Mouse (Mus musculus) liver, embryonic 14 days (tissue): ENCODE results near the gene Mkrn2. TPM values are rescaled to one million over a fixed set of nuclear protein-coding genes. Genes with fewer than 3 reads are reported as not detected.

Experiments
- polyA plus RNA-seq: library from polyadenylated mRNA; depleted of rRNA; stranded (reverse); fragments of >200 nt; gene quantifications from 2 replicates; pipeline ENCODE4 v1.2.3, GENCODE M21; 2012; rRNA removed

Mkrn2 gene
- 7.1 and 7.4 TPM in 2 replicates for polyA plus RNA-seq

GRCm38 (mm10) chr6:115601715-115602523 is at the start of gene Mkrn2:
Gene Mkrn2, plus strand, starts transcription at chr6:115601902.

GRCm38 (mm10) chr6:115592458-115592857 is 9.2 kb upstream of the Mkrn2 start, which contains the start of gene Mkrn2os:
Gene Mkrn2os, minus strand, starts transcription at chr6:115592576.

Other genes starting within 250 kb of the Mkrn2 start
- gene Pparg, start 241.0 kb upstream of the Mkrn2 start, polyA plus RNA-seq = 0.63 and 0.81 TPM in 2 replicates
- gene Tsen2, start 57.2 kb upstream of the Mkrn2 start, polyA plus RNA-seq = 4.4 and 4.8 TPM in 2 replicates
- 5.5 and 5.6 TPM in 2 replicates for gene Mkrn2os, start 9.3 kb upstream of the Mkrn2 start, polyA plus RNA-seq
- gene Raf1, start 74.7 kb downstream of the Mkrn2 start, polyA plus RNA-seq = 40.0 and 45.1 TPM in 2 replicates
- gene Tmem40, start 160.5 kb downstream of the Mkrn2 start, polyA plus RNA-seq = 18.6 and 18.9 TPM in 2 replicates
- 2.2 and 2.5 TPM in 2 replicates for gene Cand2, start 172.6 kb downstream of the Mkrn2 start, polyA plus RNA-seq
- gene Rpl32, start 206.8 kb downstream of the Mkrn2 start, polyA plus RNA-seq = 2,015 and 2,031 TPM in 2 replicates
- gene Efcab12, start 236.5 kb downstream of the Mkrn2 start, polyA plus RNA-seq = 0.05 and 0.08 TPM in 2 replicates